Mouse (Mus musculus): Measurements from ENCODE around the gene Myl6b. TPM values are rescaled to one million over a fixed set of nuclear protein-coding genes. Genes with fewer than 3 reads are reported as not detected.

Myl6b gene
- polyA plus RNA-seq, 1 experiment = not detected

DNA sequence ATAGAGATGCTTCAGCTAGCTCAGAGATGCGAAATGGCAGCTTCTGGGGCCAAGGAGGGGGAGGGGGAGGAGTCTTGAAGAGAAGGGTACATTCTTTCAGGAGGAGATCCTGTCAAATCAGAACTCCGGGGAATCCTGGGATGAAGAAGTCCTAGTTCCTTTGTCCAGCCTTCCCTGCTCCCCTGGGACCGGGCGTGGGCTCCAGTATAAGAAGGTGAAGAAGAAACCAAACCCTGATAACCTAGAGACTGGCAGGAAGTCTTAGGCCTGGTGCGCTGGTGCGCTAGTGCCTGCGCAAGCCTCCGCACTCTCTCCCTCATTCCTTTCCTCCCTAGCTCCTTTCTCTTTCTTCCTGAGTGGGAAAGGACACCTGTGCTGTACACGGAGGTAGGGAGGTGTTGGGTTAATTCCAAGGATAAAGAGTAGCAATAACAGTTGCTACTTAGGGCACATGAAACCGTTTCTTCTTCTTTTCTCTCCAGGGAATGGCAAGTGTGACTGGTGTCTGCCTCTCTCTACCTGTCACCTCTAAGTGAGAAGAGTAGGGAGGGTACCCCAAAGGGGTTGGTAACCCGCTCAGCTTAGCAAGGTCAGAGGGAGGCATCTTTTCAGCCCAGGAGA lies 25.7 kb upstream of the Myl6b start:
- 59% methylated on average over 11 of the region's 11 CpGs for WGBS
- H3K4me1 ChIP-seq (ENCODE audit: control insufficient read depth, insufficient read depth, low read length) = peaks cover 8% of the 10 kb centered on the region
- no peak for TF ChIP-seq POLR2A (IDR thresholded peaks at IDR 0.05; ENCODE audit: insufficient read depth, low read depth, low read length)
- no peak for TF ChIP-seq CTCF (IDR thresholded peaks at IDR 0.05; ENCODE audit: insufficient read depth, low read depth, low read length)
- H3K4me3 ChIP-seq (ENCODE audit: insufficient read depth, low read depth, low read length) = peak overlapping the region; percentile 80
- H3K27ac ChIP-seq (ENCODE audit: insufficient read depth, low read depth, low read length) = no peak overlapping the region

GRCm38 (mm10) chr10:128522351-128522750 lies 23.9 kb upstream of the Myl6b start:
- TF ChIP-seq POLR2A (IDR thresholded peaks at IDR 0.05; ENCODE audit: insufficient read depth, low read depth, low read length) (no peak), CTCF (IDR thresholded peaks at IDR 0.05; ENCODE audit: insufficient read depth, low read depth, low read length) (no peak)
- 84% methylated on average over 6 of the region's 6 CpGs for WGBS

DNA sequence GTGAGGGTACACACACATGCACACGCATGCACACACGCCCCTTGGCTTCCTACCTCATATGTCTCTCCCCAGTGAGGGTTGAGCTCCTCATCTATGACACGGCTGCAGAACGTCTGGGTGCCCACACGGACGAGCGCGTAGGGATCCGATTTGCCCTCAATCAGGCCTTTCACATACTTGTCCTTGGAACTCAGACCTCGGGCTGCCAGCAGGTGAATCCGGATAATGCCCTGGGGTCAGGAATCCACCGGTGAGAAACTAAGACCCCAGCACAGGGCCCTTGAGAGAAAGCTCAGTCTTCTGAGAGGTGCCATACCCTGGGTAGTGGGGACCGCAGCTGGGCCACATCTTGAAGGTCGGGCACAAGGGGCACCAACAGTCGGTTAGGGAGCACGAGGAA lies 22.1 kb upstream of the Myl6b start:
- Histone ChIP-seq H3K4me3 (ENCODE audit: insufficient read depth, low read depth, low read length) (no peak overlapping the region), H3K27ac (ENCODE audit: insufficient read depth, low read depth, low read length) (no peak overlapping the region), H3K4me1 (ENCODE audit: control insufficient read depth, insufficient read depth, low read length) (peaks cover 6% of the 10 kb centered on the region; the same call in 1 of the 2 replicates)
- 90% methylated on average over 16 of the region's 16 CpGs for WGBS
- TF ChIP-seq CTCF (IDR thresholded peaks at IDR 0.05; ENCODE audit: insufficient read depth, low read depth, low read length) = no peak
- TF ChIP-seq POLR2A (IDR thresholded peaks at IDR 0.05; ENCODE audit: insufficient read depth, low read depth, low read length) = no peak

More at GRCm38 (mm10) chr10:128522351-128522750, 23.9 kb upstream of the Myl6b start:
- Histone ChIP-seq H3K4me3 (ENCODE audit: insufficient read depth, low read depth, low read length) (no peak overlapping the region), H3K27ac (ENCODE audit: insufficient read depth, low read depth, low read length) (no peak overlapping the region), H3K4me1 (ENCODE audit: control insufficient read depth, insufficient read depth, low read length) (peaks cover 8% of the 10 kb centered on the region)

GRCm38 (mm10) chr10:128518833-128519232 lies 20.3 kb upstream of the Myl6b start:
- no peak overlapping the region for H3K4me3 ChIP-seq (ENCODE audit: insufficient read depth, low read depth, low read length)
- TF ChIP-seq POLR2A (IDR thresholded peaks at IDR 0.05; ENCODE audit: insufficient read depth, low read depth, low read length) = no peak
- peak; percentile 21; the same call in 1 of the 2 replicates for TF ChIP-seq CTCF (IDR thresholded peaks at IDR 0.05; ENCODE audit: insufficient read depth, low read depth, low read length)
- 79% methylated on average over 7 of the region's 7 CpGs for WGBS
- no peak overlapping the region for H3K27ac ChIP-seq (ENCODE audit: insufficient read depth, low read depth, low read length)
- no peaks in the 10 kb centered on the region for H3K4me1 ChIP-seq (ENCODE audit: control insufficient read depth, insufficient read depth, low read length)

GRCm38 (mm10) chr10:128516677-128517076 lies 18.2 kb upstream of the Myl6b start:
- Histone ChIP-seq H3K27ac (ENCODE audit: insufficient read depth, low read depth, low read length) (no peak overlapping the region), H3K4me1 (ENCODE audit: control insufficient read depth, insufficient read depth, low read length) (no peaks in the 10 kb centered on the region), H3K4me3 (ENCODE audit: insufficient read depth, low read depth, low read length) (no peak overlapping the region)
- TF ChIP-seq POLR2A (IDR thresholded peaks at IDR 0.05; ENCODE audit: insufficient read depth, low read depth, low read length) (no peak), CTCF (IDR thresholded peaks at IDR 0.05; ENCODE audit: insufficient read depth, low read depth, low read length) (no peak)
- 45% methylated on average over 6 of the region's 6 CpGs for WGBS

- TF ChIP-seq POLR2A (IDR thresholded peaks at IDR 0.05; ENCODE audit: insufficient read depth, low read depth, low read length) (no peak), CTCF (IDR thresholded peaks at IDR 0.05; ENCODE audit: insufficient read depth, low read depth, low read length) (no peak)
- Histone ChIP-seq H3K4me3 (ENCODE audit: insufficient read depth, low read depth, low read length) (no peak overlapping the region), H3K27ac (ENCODE audit: insufficient read depth, low read depth, low read length) (no peak overlapping the region), H3K4me1 (ENCODE audit: control insufficient read depth, insufficient read depth, low read length) (no peaks in the 10 kb centered on the region)
- 39% methylated on average over 20 of the region's 20 CpGs for WGBS
These were observed 17.5 kb upstream of the Myl6b start for GRCm38 (mm10) chr10:128516029-128516428.

GRCm38 (mm10) chr10:128515044-128515443 lies 16.6 kb upstream of the Myl6b start:
- WGBS = 88% methylated on average over 4 of the region's 4 CpGs
- no peak overlapping the region for H3K4me3 ChIP-seq (ENCODE audit: insufficient read depth, low read depth, low read length)
- TF ChIP-seq POLR2A (IDR thresholded peaks at IDR 0.05; ENCODE audit: insufficient read depth, low read depth, low read length) = no peak
- TF ChIP-seq CTCF (IDR thresholded peaks at IDR 0.05; ENCODE audit: insufficient read depth, low read depth, low read length) = no peak
- no peaks in the 10 kb centered on the region for H3K4me1 ChIP-seq (ENCODE audit: control insufficient read depth, insufficient read depth, low read length)
- H3K27ac ChIP-seq (ENCODE audit: insufficient read depth, low read depth, low read length) = no peak overlapping the region

GRCm38 (mm10) chr10:128511761-128512160 lies 13.3 kb upstream of the Myl6b start:
- no peak for TF ChIP-seq POLR2A (IDR thresholded peaks at IDR 0.05; ENCODE audit: insufficient read depth, low read depth, low read length)
- H3K4me1 ChIP-seq (ENCODE audit: control insufficient read depth, insufficient read depth, low read length) = no peaks in the 10 kb centered on the region
- no peak overlapping the region for H3K4me3 ChIP-seq (ENCODE audit: insufficient read depth, low read depth, low read length)
- H3K27ac ChIP-seq (ENCODE audit: insufficient read depth, low read depth, low read length) = no peak overlapping the region
- WGBS = 83% methylated on average over 12 of the region's 12 CpGs

DNA sequence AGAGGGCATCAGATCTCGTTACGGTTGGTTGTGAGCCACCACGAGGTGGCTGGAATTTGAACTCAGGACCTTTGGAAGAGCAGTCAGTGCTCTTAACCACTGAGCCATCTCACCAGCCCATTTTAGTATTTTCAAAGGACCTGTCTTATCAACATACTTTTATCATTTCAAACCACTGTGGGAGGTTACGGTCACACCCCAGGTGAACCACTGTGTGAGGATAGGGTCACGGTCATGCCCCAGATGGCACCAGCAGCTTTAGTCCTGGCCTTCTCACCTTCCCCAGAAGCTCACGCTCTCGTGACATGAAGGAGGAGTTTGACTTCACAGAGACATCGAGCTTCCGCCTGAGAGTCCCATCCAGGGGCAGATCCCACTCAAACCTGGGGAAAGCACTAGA lies 12.7 kb upstream of the Myl6b start:
- Histone ChIP-seq H3K27ac (ENCODE audit: insufficient read depth, low read depth, low read length) (no peak overlapping the region), H3K4me3 (ENCODE audit: insufficient read depth, low read depth, low read length) (no peak overlapping the region), H3K4me1 (ENCODE audit: control insufficient read depth, insufficient read depth, low read length) (no peaks in the 10 kb centered on the region)
- 92% methylated on average over 9 of the region's 9 CpGs for WGBS
- TF ChIP-seq CTCF (IDR thresholded peaks at IDR 0.05; ENCODE audit: insufficient read depth, low read depth, low read length) (no peak), POLR2A (IDR thresholded peaks at IDR 0.05; ENCODE audit: insufficient read depth, low read depth, low read length) (no peak)

All from olfactory bulb, adult 2 months (tissue).